Mouse (Mus musculus) ES-E14 (cell line): ENCODE measurements at regions not wholly inside any gene's neighbourhood (a gene's known extent, or its start where the extent isn't known, plus 50 kb on each side); places are given as distances from the start of the nearest gene placed in this dataset.
A peak's percentile ranks its signal among the peaks of the same experiment; 100 is the strongest.
"Not testable (repeated sequence)": the region's sequence is repeated elsewhere in the genome, so short reads cannot be mapped to it uniquely, and the experiment has no call there.

ENCODE experiments used
- DNase-seq: peaks from one replicate; pipeline ENCODE4 v3.0.0-alpha.2; 2013; ENCODE audit warnings: low read depth, low spot score
- H3K27ac ChIP-seq: 2 replicates; pipeline ENCODE4 v1.5.1; 2012; ENCODE audit warnings: low read depth, mild to moderate bottlenecking, low read length, moderate library complexity, mixed read lengths; ENCODE audit not compliant: poor library complexity, insufficient read depth, severe bottlenecking
- H3K36me3 ChIP-seq: 2 replicates; pipeline ENCODE4 v1.6.1; 2012; ENCODE audit warnings: mild to moderate bottlenecking, low read length, moderate library complexity, mixed read lengths; ENCODE audit not compliant: control insufficient read depth, poor library complexity, insufficient read depth, severe bottlenecking
- H3K4me1 ChIP-seq, 2 experiments: fragments of 150-350 bp in 1 of 2; sonication (generic) in 1 of 2; 2 replicates each; pipeline ENCODE4 v1.6.1; 2012; ENCODE audit warnings: low read length in 2 of 2, mild to moderate bottlenecking in 1 of 2, mixed read lengths in 1 of 2; ENCODE audit not compliant: control insufficient read depth in 2 of 2, insufficient read depth in 2 of 2, poor library complexity in 1 of 2
- H3K4me3 ChIP-seq, 2 experiments: fragments of 150-350 bp in 1 of 2; sonication (generic) in 1 of 2; 2 replicates each; pipeline ENCODE4 v1.5.1; 2012; ENCODE audit warnings: low read length in 2 of 2, low read depth in 1 of 2, mild to moderate bottlenecking in 1 of 2, mixed read lengths in 1 of 2; ENCODE audit not compliant: insufficient read depth in 1 of 2, poor library complexity in 1 of 2, severe bottlenecking in 1 of 2
- H3K9ac ChIP-seq: 2 replicates; pipeline ENCODE4 v1.6.1; 2012; ENCODE audit warnings: low read depth, mild to moderate bottlenecking, low read length, mixed read lengths; ENCODE audit not compliant: poor library complexity, insufficient read depth, severe bottlenecking
- H3K9me3 ChIP-seq: fragments of 150-350 bp; sonication (generic); 2 replicates; pipeline ENCODE4 v1.6.1; 2012; ENCODE audit warnings: low read depth, mild to moderate bottlenecking, low read length; ENCODE audit not compliant: control insufficient read depth, insufficient read depth
- CHD2 ChIP-seq: IDR thresholded peaks from 2 replicates; pipeline ENCODE4 v1.6.1; 2014; ENCODE audit warnings: mild to moderate bottlenecking, low read depth, low read length, inconsistent platforms
- HCFC1 ChIP-seq: IDR thresholded peaks from 2 replicates; pipeline ENCODE4 v1.6.1; 2012; ENCODE audit warnings: low read length, inconsistent platforms, borderline replicate concordance; ENCODE audit not compliant: insufficient read depth
- MAFK ChIP-seq: IDR thresholded peaks from 2 replicates; pipeline ENCODE4 v1.6.1; 2014; ENCODE audit warnings: mild to moderate bottlenecking, low read depth, low read length, inconsistent platforms; ENCODE audit not compliant: insufficient read depth
- ZC3H11A ChIP-seq: IDR thresholded peaks from 2 replicates; pipeline ENCODE4 v1.6.1; 2012; ENCODE audit warnings: low read depth, mild to moderate bottlenecking, inconsistent platforms, low read length, borderline replicate concordance
- ZNF384 ChIP-seq: IDR thresholded peaks from 2 replicates; pipeline ENCODE4 v1.6.1; 2012; ENCODE audit warnings: low read depth, low read length, inconsistent platforms
- in situ Hi-C, 2 experiments: fragments of 600-800 bp; cut with MboI; formaldehyde crosslinking; loops; one replicate each; pipeline ENCODE4 v1.15.1; 2025; ENCODE audit warnings: low sequenced_read_pairs in 2 of 2, inconsistent platforms in 1 of 2; ENCODE audit not compliant: unreplicated experiment in 2 of 2

DNA sequence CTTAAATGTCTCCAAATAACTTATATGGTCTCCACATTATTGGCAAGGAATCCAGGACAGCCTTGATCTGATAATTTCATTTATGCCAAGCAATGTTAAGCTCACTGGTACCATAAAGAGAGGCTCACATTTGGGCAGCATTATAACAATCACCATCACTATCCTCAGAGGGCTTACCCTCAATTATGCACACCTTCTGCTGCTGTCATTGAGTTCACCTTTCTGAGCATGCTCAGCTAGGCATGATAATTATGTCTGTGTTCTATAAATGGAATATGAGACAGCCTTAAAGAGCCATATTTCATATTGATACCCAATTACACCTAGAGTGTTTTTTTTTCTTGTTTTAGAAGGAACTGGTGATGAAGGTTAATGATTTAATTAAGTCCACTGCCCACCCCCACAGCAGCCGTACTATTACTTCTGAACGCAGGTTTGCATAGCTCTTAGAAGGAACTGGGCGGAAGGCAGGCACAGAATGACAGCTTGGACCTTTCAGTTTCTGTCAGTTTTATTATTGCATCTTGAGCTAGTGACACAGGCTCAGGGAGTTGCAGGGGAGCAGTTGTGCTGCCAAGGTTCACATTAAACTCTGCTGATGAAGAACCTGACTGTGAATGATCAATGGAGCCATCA is 424.0 kb upstream of the Sphkap start:
- H3K9me3 ChIP-seq = no peaks in the 10 kb centered on the region
- no peak overlapping the region for H3K4me3 ChIP-seq
- no peaks in the 10 kb centered on the region for H3K4me1 ChIP-seq
- DNase-seq = no peak
- no peak overlapping the region for H3K27ac ChIP-seq
- H3K9ac ChIP-seq = no peak overlapping the region
- in situ Hi-C loops = no loop called here
- TF ChIP-seq HCFC1 (no peak), MAFK (no peak), ZC3H11A (no peak), ZNF384 (no peak), CHD2 (no peak)
- no peaks in the 10 kb centered on the region for H3K36me3 ChIP-seq

DNA sequence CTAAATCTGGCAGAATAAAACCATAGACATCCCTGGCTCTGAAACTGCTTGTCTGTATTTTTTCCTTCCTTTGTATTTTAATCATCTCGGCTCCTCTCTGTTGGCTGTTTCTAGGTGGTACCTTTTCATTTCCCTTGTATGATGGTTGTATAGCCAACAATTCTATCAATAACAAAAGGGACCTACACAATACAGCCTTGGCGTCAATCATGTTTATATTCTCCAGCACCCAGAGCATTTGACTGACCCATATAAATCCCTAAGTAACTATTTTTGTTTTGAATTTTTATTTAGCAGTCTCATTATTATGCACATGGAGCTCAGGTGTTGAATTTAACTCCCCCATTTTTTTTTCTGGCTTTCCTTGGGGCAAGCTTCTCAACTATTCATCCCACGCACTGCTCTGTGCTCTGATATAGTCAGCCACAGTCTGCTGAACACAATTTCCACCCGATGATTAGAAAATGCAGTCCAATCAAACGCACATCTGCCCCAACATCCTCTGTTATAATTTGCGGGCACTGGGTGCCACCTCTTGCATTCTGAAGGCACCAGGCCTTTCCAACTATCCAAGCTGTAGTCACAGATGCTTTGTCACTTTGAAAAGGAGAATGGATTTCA is 422.1 kb upstream of the Sphkap start:
- no peaks in the 10 kb centered on the region for H3K4me1 ChIP-seq
- no peak overlapping the region for H3K27ac ChIP-seq
- H3K9ac ChIP-seq = no peak overlapping the region
- H3K9me3 ChIP-seq = no peaks in the 10 kb centered on the region
- TF ChIP-seq ZNF384 = no peak
- TF ChIP-seq CHD2 = no peak
- no peak for TF ChIP-seq ZC3H11A
- no peak for TF ChIP-seq MAFK
- TF ChIP-seq HCFC1 = no peak
- H3K36me3 ChIP-seq = no peaks in the 10 kb centered on the region
- DNase-seq = no peak
- no peak overlapping the region for H3K4me3 ChIP-seq
- in situ Hi-C loops = no loop called here

DNA sequence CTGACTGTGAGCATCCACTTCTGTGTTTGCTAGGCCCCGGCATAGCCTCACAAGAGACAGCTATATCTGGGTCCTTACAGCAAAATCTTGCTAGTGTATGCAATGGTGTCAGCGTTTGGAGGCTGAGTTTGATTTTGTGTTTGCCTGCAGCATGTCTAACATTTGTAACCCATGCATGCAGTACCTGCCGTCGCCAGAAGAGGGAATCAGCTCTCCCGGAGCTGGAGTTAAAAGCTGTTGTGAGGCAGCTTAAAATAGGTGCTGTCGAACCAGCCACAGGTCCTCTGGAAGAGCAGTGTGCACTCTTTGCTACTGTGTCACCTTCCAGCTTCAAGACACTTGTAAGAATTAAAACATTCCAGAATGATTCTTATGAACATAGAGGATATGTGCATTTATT is 403.2 kb upstream of the Sphkap start:
- H3K9me3 ChIP-seq, H3K36me3 ChIP-seq, H3K27ac ChIP-seq, H3K9ac ChIP-seq, H3K4me3 ChIP-seq, H3K4me1 ChIP-seq, in situ Hi-C loops: not testable (repeated sequence)
- peak; percentile 52; the same call in 1 of the 2 replicates for TF ChIP-seq ZC3H11A
- DNase-seq = peak; percentile 68

DNA sequence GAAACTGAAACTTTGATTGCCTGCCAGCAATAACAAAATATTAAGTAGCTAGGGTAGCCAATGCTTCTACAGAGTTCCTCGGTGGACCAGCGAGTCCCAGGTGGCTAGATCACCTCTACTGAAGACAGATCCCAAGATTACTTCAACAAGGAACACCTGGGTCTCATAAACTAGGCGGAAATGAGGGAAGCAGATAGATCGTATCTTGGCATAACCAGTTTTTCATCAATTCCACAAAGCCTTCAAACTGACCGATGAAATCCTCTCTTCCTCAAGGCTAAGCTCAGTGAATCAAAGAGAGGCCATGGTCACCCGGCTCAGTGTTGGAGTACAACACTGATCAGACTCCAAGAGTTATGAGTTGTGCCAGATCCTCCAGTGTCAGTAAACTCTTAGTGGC is 400.4 kb upstream of the Sphkap start:
- Histone ChIP-seq H3K4me3 (no peak overlapping the region), H3K9ac (no peak overlapping the region), H3K27ac (no peak overlapping the region), H3K36me3 (no peaks in the 10 kb centered on the region), H3K9me3 (no peaks in the 10 kb centered on the region), H3K4me1 (no peaks in the 10 kb centered on the region)
- no peak for DNase-seq
- TF ChIP-seq MAFK (no peak), ZNF384 (no peak), CHD2 (no peak), HCFC1 (no peak), ZC3H11A (no peak)
- in situ Hi-C loops = no loop called here
